ENCODE assay signal across 17 mouse cellular contexts in the genomic region with DNA sequence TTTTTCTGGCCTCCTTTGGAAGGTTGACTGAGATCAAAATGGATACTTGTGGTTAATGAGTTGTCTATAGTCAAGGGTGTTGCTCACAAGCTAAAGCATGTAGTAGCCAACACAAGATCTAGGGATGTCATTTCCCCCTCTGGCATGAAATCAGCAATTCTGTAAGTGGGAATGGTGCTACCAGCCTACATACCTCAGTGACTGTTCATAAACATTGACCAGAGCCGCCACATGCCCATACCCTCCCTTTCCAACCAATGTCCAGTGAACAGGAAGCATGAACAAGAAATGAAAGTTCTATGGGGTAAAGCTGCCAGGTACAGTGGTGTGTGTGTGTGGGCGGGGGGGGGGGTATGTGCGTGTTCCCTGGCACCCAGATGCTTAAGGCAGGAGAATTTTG.
"Had no signal": no experiment of that assay in that cellular context is flagged by ENCODE, and none has a peak within 500 bp of the region (broad histone marks: within the 10 kb centered on the region; RNA-seq: fewer than 3 reads in every experiment).

No protein-coding gene starts in this region.

- DNase-seq: kidney, postnatal 10 days; kidney, postnatal 36 days; layer of hippocampus, postnatal 36 days; liver, embryonic 13.5 days; lung, adult 2 months; lung, postnatal 14 days; lung, postnatal 4 days; midbrain, embryonic 14.5 days; right cerebral cortex, postnatal 25 days; spleen, adult 18-20 months; thymus, postnatal 25 days had no signal

- H3K4me1 ChIP-seq: liver, embryonic 13.5 days; neural tube, embryonic 12.5 days; neural tube, embryonic 15.5 days; stomach, embryonic 15.5 days had no signal

- H3K4me3 ChIP-seq: kidney, embryonic 15.5 days; left cerebral cortex, adult 2 months; liver, embryonic 13.5 days; neural tube, embryonic 12.5 days; neural tube, embryonic 15.5 days; stomach, embryonic 15.5 days had no signal

- H3K36me3 ChIP-seq: kidney, embryonic 15.5 days; liver, embryonic 13.5 days; neural tube, embryonic 12.5 days; neural tube, embryonic 15.5 days; stomach, embryonic 15.5 days had no signal

- H3K4me2 ChIP-seq: kidney, embryonic 15.5 days; liver, embryonic 13.5 days; midbrain, embryonic 11.5 days; neural tube, embryonic 12.5 days; neural tube, embryonic 15.5 days; stomach, embryonic 15.5 days had no signal

- H3K27me3 ChIP-seq: kidney, embryonic 15.5 days; liver, embryonic 13.5 days; neural tube, embryonic 12.5 days; neural tube, embryonic 15.5 days; stomach, embryonic 15.5 days had no signal

- H3K27ac ChIP-seq: kidney, embryonic 15.5 days; left cerebral cortex, adult 2 months; liver, embryonic 13.5 days; neural tube, embryonic 12.5 days; neural tube, embryonic 15.5 days; stomach, embryonic 15.5 days had no signal
